Mouse (Mus musculus): ENCODE data around the gene Lbx1. TPM values are rescaled to one million over a fixed set of nuclear protein-coding genes. Genes with fewer than 3 reads are reported as not detected.

Gene Lbx1
- polyA plus RNA-seq (2015; fragmentation: Nextera tagmentation; extraction: Ambion mirVana) = 9.5 and 11.8 TPM in 2 replicates

- Histone ChIP-seq H3K9me3 (no peaks in the 10 kb centered on the region), H3K4me1 (replicated peaks) (peaks cover 46% of the 10 kb centered on the region), H3K27ac (peak within 1 kb of the TSS; percentile 97), H3K4me3 (peak within 1 kb of the TSS; percentile 57), H3K27me3 (peaks cover 88% of the 10 kb centered on the region), H3K9ac (peak within 1 kb of the TSS; percentile 87), H3K36me3 (no peaks in the 10 kb centered on the region), H3K4me2 (peak within 1 kb of the TSS; percentile 64)
- WGBS = under 1% methylated on average over 30 of the region's 30 CpGs
- peak; percentile 76 for ATAC-seq (ENCODE audit: low FRiP score)
These were observed at the start of gene Lbx1 for GRCm38 (mm10) chr19:45235766-45236362. Gene Lbx1 (minus strand): TSS chr19:45235812.

GRCm38 (mm10) chr19:45283302-45283701 lies 47.7 kb upstream of the Lbx1 start:
- Histone ChIP-seq H3K4me2 (peak overlapping the region; percentile 30; the same call in 1 of the 2 replicates), H3K4me1 (replicated peaks) (peaks cover 14% of the 10 kb centered on the region), H3K27ac (0 out of 2 replicates have a peak overlapping the region, but pooled peaks have one; percentile 18), H3K9ac (peak overlapping the region; percentile 39; the same call in 1 of the 2 replicates), H3K9me3 (no peaks in the 10 kb centered on the region), H3K4me3 (no peak overlapping the region), H3K36me3 (no peaks in the 10 kb centered on the region), H3K27me3 (peaks cover 16% of the 10 kb centered on the region)
- ATAC-seq (ENCODE audit: low FRiP score) = no peak
- 7% methylated on average over 10 of the region's 10 CpGs for WGBS

- Histone ChIP-seq H3K4me2 (no peak overlapping the region), H3K4me1 (replicated peaks) (peaks cover 8% of the 10 kb centered on the region), H3K9ac (no peak overlapping the region), H3K27ac (no peak overlapping the region), H3K4me3 (no peak overlapping the region), H3K36me3 (no peaks in the 10 kb centered on the region), H3K27me3 (peaks cover 11% of the 10 kb centered on the region; the same call in 1 of the 2 replicates), H3K9me3 (no peaks in the 10 kb centered on the region)
- WGBS = 74% methylated on average over 4 of the region's 4 CpGs
- no peak for ATAC-seq (ENCODE audit: low FRiP score)
These were observed 40.6 kb upstream of the Lbx1 start for GRCm38 (mm10) chr19:45276196-45276595.

- ATAC-seq (ENCODE audit: low FRiP score) = no peak
- Histone ChIP-seq H3K4me2 (no peak overlapping the region), H3K27me3 (peaks cover 22% of the 10 kb centered on the region), H3K36me3 (no peaks in the 10 kb centered on the region), H3K4me1 (replicated peaks) (peaks cover 12% of the 10 kb centered on the region), H3K9me3 (no peaks in the 10 kb centered on the region), H3K9ac (no peak overlapping the region), H3K27ac (no peak overlapping the region), H3K4me3 (no peak overlapping the region)
- 25% methylated on average over 10 of the region's 10 CpGs for WGBS
These were observed 36.4 kb upstream of the Lbx1 start for GRCm38 (mm10) chr19:45271986-45272385.

- Histone ChIP-seq H3K36me3 (no peaks in the 10 kb centered on the region), H3K4me2 (no peak overlapping the region), H3K4me1 (replicated peaks) (no peaks in the 10 kb centered on the region), H3K9me3 (no peaks in the 10 kb centered on the region), H3K27ac (no peak overlapping the region), H3K27me3 (peaks cover 33% of the 10 kb centered on the region), H3K4me3 (no peak overlapping the region), H3K9ac (no peak overlapping the region)
- 64% methylated on average over 10 of the region's 10 CpGs for WGBS
- no peak for ATAC-seq (ENCODE audit: low FRiP score)
These were observed 27.4 kb upstream of the Lbx1 start for GRCm38 (mm10) chr19:45262995-45263394.

DNA sequence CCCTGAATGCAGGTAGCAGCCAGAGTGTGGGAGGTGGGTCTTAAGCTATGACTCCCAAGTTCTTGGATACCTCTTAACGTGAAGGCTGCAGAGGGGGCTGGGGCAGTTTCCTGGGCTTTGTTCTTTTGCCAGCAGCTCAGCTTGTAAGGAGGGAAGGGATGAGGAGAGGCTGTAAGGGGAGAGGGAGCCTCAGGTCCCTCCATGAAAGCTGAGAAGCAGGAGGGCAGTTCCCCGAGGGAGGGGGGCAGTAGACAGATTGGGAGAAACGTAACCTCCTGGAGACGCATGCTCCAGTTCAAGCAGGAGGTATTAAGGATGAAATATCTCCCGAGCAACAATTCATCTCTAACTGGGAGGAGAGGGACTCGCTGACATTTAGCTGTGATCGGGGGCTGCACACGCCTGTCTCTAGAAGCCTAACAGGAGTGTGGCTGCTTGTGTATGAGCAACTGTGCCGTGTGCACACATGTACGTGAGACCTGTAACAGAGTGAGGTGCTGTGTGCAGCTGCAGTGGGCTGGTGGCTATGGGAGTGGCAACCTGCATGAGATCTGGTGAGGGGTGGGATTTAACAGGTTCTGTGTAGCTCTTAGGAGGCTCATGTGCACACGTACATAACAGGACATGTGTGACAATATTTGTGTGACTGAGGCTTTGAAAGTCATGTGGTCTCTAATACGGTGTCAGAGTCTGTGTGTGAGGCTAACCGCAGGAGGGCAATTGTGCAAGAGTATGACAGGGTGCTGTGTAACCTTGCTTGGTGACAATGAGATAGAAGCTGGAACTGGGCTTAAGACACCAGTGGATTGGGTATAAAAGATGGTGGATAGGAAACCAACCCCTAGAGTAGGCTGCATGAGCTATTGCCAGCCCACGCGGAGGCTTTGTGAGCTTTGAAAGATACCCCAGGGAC lies 22.1 kb upstream of the Lbx1 start:
- 56% methylated on average over 15 of the region's 15 CpGs for WGBS
- ATAC-seq (ENCODE audit: low FRiP score) = peak; percentile 17; the same call in 1 of the 2 replicates

GRCm38 (mm10) chr19:45254806-45255205 lies 19.2 kb upstream of the Lbx1 start:
- WGBS = 61% methylated on average over 7 of the region's 7 CpGs
- no peak overlapping the region for H3K4me2 ChIP-seq
- H3K27me3 ChIP-seq = peaks cover 57% of the 10 kb centered on the region
- H3K4me1 ChIP-seq (replicated peaks) = peaks cover 9% of the 10 kb centered on the region; the same call in 1 of the 2 replicates
- H3K27ac ChIP-seq = no peak overlapping the region
- no peaks in the 10 kb centered on the region for H3K36me3 ChIP-seq
- H3K4me3 ChIP-seq = no peak overlapping the region
- H3K9ac ChIP-seq = no peak overlapping the region
- ATAC-seq (ENCODE audit: low FRiP score) = no peak
- H3K9me3 ChIP-seq = no peaks in the 10 kb centered on the region

More for the DNA sequence above, 22.1 kb upstream of the Lbx1 start:
- Histone ChIP-seq H3K9ac (peak overlapping the region; percentile 26; the same call in 1 of the 2 replicates), H3K27me3 (peaks cover 42% of the 10 kb centered on the region), H3K27ac (no peak overlapping the region), H3K36me3 (no peaks in the 10 kb centered on the region), H3K9me3 (no peaks in the 10 kb centered on the region), H3K4me1 (replicated peaks) (peaks cover 9% of the 10 kb centered on the region; the same call in 1 of the 2 replicates), H3K4me3 (no peak overlapping the region), H3K4me2 (no peak overlapping the region)

GRCm38 (mm10) chr19:45252436-45252835 lies 16.8 kb upstream of the Lbx1 start:
- Histone ChIP-seq H3K4me1 (replicated peaks) (0 out of 2 replicates have a peak, but pooled peaks cover 4% of the 10 kb centered on the region), H3K9ac (no peak overlapping the region), H3K27ac (no peak overlapping the region), H3K36me3 (no peaks in the 10 kb centered on the region), H3K4me3 (no peak overlapping the region), H3K9me3 (no peaks in the 10 kb centered on the region), H3K27me3 (peaks cover 58% of the 10 kb centered on the region), H3K4me2 (no peak overlapping the region)
- WGBS = 72% methylated on average over 3 of the region's 3 CpGs
- ATAC-seq (ENCODE audit: low FRiP score) = no peak

DNA sequence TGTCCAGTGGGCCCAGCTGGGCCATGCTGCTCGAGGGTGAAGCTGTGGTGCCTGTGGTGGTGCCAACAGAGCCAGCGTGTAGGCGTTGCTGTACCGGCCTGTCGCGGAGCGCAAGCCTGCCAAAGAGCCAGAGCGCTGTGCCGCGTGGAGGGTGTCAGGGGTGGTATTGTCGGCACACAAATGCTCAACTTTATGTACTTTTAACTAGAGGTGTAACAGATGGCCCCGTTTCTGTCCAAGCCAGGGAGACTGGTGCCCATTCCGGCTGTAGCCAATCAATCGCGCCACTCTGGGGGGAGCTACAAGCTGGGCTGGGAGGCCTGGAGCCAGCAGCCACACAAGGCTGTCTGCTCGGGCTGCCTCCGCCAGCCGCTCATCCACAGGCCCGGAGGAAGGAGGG lies 13.1 kb upstream of the Lbx1 start:
- Histone ChIP-seq H3K4me2 (no peak overlapping the region), H3K27me3 (peaks cover 80% of the 10 kb centered on the region), H3K9me3 (no peaks in the 10 kb centered on the region), H3K27ac (no peak overlapping the region), H3K4me3 (no peak overlapping the region), H3K4me1 (replicated peaks) (peaks cover 4% of the 10 kb centered on the region), H3K36me3 (no peaks in the 10 kb centered on the region), H3K9ac (no peak overlapping the region)
- WGBS = 67% methylated on average over 19 of the region's 19 CpGs
- no peak for ATAC-seq (ENCODE audit: low FRiP score)

GRCm38 (mm10) chr19:45243918-45244700 lies 8.5 kb upstream of the Lbx1 start:
- no peaks in the 10 kb centered on the region for H3K36me3 ChIP-seq
- no peak overlapping the region for H3K9ac ChIP-seq
- peaks cover 92% of the 10 kb centered on the region for H3K27me3 ChIP-seq
- no peak for ATAC-seq (ENCODE audit: low FRiP score)
- no peak overlapping the region for H3K4me2 ChIP-seq
- no peaks in the 10 kb centered on the region for H3K9me3 ChIP-seq
- no peak overlapping the region for H3K27ac ChIP-seq
- no peak overlapping the region for H3K4me3 ChIP-seq
- H3K4me1 ChIP-seq (replicated peaks) = peaks cover 35% of the 10 kb centered on the region
- 2% methylated on average over 29 of the region's 29 CpGs for WGBS

- Histone ChIP-seq H3K27ac (no peak overlapping the region), H3K36me3 (no peaks in the 10 kb centered on the region), H3K4me1 (replicated peaks) (peaks cover 43% of the 10 kb centered on the region), H3K4me3 (0 out of 2 replicates have a peak overlapping the region, but pooled peaks have one; percentile 5), H3K9ac (peak overlapping the region; percentile 40; the same call in 1 of the 2 replicates), H3K9me3 (no peaks in the 10 kb centered on the region), H3K27me3 (peaks cover 92% of the 10 kb centered on the region), H3K4me2 (peak overlapping the region; percentile 31; the same call in 1 of the 2 replicates)
- no peak for ATAC-seq (ENCODE audit: low FRiP score)
- WGBS = 0% methylated on average over 5 of the region's 5 CpGs
These were observed 7.6 kb upstream of the Lbx1 start for GRCm38 (mm10) chr19:45243264-45243602.

Measured in hindbrain, embryonic 13.5 days (tissue).